Mouse (Mus musculus) left cerebral cortex, adult 11 months (tissue): ENCODE data around the gene Caprin1.

Source experiments
- DNase-seq: peaks from one replicate; pipeline ENCODE4 v3.0.0; 2022; ENCODE audit warnings: low spot score

Gene Caprin1

DNA sequence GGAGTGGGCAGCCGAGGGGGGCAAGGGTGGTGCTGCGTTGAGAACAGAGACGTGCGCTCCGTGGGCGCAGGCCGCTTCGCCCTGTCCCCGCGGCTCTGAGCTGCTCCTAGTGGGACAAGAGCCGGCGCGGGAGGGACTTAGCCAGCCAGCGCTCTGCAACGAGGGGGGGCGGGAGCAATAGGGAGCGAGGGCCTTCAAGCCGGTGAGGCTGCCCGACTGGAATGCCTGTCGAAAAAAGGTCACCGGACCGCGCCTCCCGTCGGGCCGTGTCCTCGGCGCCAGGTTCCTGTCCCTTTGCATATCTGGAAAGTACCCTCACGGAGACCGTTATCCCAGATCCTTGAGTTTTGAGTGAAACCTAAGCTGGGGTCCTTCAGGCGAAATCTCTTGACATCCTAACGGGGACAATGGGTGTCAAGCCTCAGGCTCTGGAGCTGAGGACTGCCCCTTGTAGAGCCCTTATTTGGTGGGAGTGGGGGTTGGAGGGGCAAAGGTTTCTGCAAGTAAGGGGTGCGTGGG is at the start of gene Caprin1:
Gene Caprin1, minus strand, starts transcription at position 159 of the 519 bp plus-strand sequence.
- DNase-seq, result peak; percentile 88

DNA sequence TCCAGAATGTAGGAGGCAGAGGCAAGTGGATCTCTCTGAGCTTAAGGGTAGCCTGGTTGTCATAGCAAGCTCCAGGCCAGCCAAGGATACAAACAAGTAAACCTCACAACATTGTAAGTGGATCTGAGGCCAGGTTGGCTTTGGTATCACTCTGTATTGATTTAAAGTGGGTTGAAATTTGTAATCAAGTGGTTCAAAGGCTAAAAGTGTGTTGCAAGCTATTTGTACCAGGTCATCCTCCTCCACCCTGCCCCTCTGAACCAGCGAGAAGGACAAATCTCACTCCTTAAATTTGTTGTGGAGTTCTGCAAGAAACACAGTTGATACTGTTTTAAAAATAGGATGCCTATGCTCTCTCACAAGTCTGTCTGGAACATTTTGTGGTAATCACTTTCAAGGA is 49.4 kb upstream of the Caprin1 start:
- no peak for DNase-seq

DNA sequence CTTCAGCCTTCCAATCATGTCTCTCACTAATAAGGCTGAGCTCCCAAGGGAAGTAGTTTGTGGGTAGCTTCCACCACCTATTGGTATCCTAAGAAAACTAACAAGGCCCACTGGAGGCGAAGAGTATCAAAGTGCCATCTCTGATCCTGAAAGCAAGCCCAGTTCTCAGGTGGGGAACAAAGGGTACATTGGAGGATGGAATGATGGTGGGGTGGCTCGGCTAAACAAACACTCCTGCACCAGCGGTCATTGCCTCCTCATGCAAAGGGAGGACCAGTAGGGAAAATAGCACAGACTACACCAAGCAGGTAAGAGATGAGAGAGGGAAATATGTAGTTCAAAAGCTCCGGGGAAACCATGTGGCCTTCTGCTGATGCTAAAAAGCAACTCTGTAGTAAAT is 48.8 kb upstream of the Caprin1 start:
- no peak for DNase-seq

DNA sequence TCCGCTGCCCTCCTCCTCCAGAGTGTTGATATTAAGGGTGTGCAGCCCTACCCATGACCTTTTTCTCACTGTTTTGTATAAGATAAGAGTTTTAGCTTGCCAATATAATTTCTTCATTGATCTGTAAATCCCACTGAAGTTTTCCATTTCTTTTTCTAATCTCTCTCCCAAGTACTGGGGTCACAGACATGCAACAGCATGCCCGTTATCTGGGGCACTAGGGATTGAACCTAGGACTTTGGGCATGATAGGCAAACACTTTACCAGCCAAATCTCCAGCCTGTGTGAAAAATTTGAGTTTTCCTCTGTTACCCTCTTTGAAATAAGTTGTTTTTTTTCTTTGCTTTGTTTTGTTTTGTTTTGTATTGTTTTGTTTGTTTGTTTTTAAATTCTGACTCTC is 46.6 kb upstream of the Caprin1 start:
- no peak for DNase-seq

DNA sequence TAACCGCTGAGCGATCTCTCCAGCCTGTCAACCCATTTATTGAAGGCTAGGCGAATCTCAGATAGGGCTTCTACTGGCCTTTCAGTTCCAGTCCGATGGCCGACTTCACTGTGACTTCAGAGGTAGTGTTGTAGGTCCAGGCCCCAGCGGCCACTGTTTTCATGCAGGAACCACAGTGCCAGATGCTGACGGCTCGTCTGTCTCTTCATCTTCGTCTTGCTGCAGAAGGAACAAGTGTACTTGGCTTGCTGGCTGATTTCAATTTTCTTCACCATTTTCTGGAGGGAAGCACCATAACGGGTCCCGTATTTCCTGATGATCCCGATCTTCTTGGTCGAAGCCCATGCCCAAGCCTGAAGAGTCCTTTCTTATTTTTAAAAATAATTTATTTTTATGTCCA is 45.9 kb upstream of the Caprin1 start:
- no peak for DNase-seq

DNA sequence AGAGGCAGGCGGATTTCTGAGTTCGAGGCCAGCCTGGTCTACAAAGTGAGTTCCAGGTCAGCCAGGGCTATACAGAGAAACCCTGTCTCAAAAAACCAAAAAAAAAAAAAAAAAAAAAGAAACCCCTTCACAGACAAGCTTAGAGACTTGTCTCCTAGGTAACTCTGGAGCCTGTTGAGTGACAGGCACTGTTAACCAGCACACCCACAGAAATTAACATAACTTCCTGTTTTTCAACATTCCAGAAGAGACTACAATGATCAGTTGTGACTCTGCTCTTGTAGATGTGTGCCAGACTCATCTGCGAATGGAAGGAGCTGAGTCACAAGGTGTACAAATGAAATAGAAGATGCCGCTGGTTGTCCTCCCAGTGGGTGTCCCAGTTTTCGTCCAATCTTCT is 44.9 kb upstream of the Caprin1 start:
- DNase-seq, result no peak

DNA sequence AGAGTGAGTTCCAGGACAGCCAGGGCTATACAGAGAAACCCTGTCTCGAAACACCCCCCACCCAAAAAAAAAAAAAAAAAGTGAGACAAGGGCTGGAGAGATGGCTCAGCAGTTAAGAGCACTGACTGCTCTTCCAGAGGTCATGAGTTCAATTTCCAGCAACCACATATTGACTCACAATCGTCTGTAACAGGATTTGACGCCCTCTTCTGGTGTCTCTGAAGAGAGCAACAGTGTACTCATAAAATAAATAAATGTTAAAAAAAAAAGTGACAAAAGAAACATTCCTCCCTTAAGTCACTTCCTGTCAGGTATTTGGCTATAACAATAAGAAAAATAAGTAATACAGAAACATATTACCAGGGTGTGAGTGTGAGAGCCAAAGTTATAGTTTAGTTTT is 41.0 kb upstream of the Caprin1 start:
- no peak for DNase-seq

DNA sequence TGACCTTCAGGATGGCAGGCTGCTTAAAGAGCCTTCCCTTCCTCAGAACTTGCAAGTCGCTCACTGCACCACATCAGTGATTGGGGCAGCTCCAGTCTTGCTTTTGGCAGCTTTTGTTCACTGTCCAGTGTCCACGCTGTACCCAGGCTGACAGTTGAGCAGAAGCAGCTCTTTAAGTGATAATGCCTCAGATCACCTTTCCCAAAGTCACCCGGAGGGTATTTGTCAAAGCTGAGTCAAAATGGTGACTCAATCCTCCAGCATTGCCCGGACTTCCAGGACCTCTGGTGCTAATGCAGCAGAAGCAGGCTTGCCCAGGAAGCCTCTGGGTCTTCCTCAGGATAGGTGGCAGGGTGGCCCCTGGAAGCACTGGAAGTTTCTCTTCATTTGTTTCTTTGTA is 39.7 kb upstream of the Caprin1 start:
- no peak for DNase-seq

DNA sequence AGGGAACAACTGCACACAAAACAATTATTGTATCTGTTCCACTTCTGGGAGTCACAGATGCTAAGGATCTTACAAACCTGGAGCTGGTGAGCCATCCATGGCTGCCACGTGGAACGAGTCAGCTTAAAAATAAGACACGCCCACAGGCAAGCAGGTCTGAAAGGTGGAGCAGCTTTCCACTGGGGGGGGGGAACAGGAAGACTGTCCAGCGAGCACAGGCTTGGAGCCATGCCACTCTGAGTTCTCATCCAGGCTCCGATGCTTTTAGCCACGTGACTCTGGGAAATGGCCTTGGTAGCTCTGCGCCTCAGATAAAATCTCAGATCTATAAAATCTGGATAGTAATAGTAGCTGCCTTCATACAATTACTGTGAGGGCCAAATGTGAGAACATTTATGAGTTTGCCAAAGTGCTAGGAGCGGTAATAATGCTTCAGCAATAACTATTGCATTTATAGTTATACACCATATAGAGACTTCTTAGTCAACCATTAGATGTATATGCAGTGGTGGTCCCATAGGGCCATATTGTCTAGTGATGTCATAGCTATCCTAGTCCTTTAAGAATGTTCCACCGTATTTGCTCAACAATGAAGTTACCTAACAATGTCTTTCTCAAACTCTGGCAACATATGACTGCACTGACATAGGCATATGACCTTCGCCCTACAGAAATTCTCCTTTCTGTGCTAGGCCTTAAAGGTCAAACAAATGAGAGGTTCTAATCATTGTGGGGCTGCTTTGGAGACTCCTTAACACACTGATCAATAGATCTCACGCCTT is 38.4 kb upstream of the Caprin1 start:
- DNase-seq, result no peak

DNA sequence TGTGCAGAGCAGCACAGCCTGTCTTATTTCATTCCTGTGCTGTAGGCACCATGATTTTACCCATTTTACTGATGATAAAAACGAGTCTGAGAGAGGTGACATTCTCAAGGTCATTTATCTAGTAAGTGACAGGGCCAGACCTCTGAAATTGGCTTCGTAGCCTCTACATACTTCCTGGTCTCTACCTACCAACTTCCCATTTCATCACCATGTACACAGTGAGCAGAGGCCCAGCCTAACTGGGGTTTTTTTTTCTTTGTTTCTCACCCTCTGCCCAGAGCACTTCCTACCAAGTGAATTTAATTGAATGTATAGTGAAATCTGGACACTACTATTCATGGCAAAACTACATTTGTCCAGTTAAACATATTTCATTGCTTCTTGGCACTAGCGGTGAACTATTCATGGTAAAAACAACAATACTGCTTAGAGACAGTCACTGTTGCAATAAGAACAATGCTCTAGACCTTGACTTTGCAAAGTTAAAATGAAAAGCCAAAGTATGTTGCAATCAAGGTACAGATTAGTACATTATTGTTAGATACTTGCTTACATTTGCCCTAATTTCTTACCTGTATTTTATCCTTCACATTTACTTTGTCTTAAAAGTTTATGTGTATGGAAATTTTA is 36.5 kb upstream of the Caprin1 start:
- DNase-seq, result no peak

DNA sequence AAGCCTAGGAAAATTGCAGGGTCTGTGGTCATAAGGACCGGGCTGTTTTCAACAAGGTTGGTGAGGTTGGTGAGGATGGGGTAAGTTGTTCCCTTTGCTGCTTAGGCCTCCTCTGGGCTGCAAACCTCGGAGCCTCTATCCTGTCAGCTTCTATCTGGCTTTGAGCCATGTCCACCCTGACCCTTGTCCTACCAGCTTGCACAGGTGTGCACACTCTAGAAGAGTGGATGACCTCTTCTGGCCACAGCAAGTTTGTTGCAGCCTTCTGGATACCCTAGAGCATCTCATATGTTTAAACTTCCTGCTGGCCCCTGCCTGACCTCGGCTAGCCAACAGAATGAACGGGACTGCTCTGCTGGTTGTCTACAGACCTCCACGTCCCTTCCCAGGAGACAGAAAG is 35.5 kb upstream of the Caprin1 start:
- no peak for DNase-seq

DNA sequence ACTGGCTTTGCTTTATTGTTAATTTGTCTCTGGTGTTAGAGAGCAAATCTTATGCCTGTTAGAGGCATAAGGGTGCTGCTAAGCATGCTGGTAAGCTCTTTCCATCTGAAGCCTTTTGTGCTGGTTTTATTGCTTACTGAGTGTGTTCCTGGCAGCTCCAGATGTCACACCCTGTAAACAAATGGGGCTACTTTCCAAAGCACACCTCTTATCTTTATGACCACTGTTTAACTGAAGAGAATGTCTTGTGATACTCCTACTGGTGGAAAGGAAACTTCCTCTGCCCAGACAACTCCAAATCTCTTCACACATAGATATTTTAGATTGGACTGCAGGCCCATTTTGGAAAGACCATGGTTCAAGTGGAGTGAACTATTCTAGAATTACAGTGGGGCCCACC is 31.5 kb upstream of the Caprin1 start:
- no peak for DNase-seq

DNA sequence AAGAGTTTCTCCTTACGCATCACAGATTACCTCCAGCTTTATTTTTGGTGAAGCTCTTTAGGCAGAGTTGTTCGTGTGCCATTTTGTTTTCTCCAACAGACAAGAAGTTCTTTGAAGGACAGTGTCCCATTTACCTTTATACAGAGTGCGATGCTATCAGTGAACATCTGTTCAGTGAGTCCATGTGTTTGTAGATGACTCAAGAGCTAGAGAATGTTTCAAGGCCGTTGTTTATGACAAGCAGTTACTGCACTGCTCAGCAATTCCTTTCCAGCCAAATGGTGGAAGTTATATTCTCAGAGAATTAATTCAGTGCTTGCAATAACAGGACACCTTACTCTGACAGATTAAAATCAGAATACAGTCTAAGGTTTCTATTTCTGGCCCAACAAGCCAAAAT is 27.5 kb upstream of the Caprin1 start:
- no peak for DNase-seq

DNA sequence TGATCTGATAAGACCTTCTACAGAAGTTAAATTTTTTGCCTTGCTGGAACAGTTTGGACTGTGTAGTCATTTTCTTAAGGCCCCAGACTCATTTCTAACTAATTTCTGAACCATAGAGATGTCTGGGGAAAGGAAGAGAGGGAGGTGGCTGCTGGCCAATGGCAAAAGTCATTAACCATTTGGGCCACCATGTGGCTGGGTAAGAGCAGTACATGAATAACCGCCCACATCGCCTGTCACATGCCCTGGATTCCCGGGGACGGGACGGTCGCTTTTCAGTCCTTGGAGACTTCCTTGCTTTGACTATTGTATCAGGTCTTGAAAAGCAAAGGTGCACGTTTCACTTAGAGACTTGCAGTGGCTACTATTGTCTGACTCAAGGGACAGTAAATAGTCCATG is 25.1 kb upstream of the Caprin1 start:
- DNase-seq, result no peak

DNA sequence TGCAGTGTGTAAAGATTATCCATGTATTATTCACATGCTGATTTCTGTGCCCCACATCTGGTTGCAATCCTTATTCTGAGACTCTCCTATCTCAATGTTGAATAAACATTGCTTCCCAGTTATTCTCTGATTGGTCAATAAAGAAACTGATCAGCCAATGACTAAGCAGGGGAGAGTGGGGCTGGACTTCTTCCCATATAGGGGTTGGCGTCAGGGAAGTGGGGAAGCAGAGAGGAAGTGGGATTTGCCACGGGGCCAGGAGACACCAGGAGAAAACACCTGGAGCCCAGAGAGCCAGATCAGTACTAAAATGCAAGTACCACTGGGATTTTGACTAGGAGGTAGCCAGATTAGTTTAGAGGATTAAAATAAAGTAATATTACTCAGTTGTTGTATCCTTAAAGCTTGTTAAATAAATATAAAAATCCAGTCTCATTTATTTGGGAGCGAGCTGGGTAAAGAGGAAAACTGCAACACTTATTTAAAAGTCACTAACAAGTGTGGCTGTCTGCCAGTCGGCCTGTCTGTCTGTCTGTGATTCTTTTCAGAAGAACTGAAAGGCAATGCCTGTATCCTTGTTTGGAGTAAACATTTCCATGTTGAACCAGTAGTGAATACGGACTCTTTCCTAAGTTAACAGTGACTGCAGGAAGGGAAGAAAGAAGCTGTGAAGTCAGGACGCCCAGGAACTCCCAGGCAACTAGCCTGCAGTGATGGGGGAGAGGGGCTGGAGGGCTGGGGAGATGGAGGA is 19.9 kb upstream of the Caprin1 start:
- DNase-seq, result no peak

DNA sequence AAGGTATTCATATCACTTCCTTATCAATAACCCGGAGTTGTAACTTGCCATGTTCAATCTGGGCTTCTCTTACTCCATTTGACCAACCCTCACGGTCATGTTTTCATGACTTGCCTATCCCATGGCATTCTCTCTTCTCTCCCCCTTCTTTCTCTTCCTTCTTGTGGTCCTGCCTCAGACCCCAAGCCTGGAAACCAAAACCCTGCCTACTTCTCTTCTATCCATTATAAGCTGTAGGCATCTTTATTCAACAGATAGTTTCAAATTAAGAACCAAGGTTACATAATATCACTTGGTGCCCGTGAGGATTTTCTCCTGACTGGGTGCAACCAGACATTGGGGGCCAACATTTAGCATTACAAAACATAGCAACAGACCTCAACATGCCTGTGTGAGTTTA is 18.5 kb upstream of the Caprin1 start:
- no peak for DNase-seq

DNA sequence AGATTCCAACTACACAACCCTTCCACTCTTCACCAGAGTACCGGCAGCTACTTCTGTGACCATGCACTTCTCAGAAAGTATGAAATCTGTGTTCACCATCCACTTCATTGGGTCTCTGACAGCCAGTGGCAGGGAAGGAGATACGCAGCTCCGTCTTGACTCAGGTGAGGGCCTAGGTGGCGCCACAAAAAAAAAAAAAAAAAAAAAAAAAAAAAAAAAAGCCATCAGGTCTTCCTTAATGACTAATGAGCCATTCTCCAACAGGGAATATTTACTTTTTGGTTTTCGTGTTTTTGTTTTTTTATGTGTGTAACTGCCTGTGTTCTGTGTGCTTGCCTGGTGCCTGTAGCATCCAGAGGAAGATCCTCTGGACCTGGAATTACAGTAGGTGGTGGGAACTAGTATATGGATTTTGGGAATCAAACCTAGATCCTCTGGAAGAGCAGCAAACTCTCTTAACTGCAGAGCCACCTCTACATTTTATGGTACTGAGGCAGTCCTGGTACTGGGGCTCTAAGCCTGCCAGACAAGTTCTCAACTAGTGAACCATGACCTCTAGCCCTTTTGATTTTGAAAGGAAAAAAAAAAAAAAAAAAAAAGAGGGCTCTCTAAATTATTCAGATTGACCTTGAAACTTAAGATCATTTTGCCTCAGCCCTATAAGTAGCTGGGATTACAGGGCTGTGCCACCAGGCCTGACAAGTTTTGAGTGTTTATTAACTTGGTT is 14.2 kb upstream of the Caprin1 start:
- no peak for DNase-seq

DNA sequence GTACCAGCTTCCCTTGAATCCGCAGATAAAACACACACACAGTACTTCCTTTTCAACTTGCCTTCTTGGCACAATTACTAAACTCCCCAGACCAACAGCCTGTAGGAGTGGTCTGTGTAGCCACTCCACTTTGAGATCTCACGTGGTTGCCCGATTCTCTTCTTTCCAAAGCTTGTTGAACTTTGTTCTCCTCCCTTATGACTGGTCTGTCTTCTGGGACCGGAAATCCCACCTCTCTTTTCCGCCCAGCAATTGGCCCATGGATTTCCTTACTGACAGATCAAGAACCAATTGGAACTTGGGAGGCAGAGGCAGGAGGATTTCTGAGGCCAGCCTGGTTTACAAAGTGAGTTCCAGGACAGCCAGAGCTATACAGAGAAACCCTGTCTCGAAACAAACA is 13.0 kb upstream of the Caprin1 start:
- no peak for DNase-seq

DNA sequence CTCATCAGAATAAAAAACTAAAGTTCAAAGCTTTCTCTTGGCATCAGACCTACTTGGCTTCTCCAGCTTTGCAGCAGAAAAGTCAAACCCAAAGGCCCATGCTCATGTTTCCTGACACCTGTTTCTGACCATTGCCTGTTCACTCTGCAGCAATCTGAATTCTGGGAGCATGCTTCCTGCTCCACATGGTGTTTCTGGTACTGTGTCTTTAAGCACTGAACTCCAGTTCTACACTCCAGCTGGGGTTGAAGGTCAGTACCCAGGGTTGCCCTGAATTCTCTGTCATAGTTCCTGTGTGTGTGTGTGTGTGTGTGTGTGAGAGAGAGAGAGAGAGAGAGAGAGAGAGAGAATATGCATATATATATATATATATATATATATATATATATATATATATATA is 11.0 kb upstream of the Caprin1 start:
- DNase-seq, result no peak

DNA sequence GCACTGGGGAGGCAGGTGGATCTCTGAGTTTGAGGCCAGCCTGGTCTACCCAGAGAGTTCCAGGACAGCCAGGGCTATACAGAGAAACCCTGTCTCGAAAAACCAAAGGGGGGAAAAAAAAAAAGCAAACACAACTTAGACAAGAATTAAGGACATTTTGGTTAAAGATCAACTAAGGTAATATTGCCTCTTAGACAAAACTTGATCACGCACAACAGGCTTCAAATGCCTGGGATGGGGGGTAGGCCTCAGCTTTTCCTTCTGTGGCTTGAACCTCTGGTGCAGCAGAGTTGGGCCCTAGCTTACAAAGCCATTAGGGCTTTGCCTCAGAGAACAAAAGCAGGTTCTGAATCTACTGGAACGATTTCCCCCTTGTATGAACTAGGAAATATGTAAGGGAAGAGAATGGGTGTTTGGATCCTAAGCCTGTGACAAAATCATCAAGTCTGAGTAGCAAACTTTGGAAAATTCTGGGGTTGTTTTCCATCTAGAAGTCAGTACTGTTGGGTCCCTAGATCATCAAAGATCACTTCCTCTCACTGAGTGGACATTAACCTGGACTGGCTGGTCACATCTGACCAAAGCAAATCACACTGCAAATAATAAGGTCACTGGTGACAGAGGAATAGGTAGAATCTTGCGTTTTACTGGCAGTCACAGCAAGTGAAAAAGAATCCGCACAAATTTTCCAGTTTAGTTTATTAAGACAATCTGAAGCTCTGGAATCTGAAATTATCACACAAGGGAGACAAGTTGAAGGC is 6.5 kb upstream of the Caprin1 start:
- DNase-seq, result no peak

DNA sequence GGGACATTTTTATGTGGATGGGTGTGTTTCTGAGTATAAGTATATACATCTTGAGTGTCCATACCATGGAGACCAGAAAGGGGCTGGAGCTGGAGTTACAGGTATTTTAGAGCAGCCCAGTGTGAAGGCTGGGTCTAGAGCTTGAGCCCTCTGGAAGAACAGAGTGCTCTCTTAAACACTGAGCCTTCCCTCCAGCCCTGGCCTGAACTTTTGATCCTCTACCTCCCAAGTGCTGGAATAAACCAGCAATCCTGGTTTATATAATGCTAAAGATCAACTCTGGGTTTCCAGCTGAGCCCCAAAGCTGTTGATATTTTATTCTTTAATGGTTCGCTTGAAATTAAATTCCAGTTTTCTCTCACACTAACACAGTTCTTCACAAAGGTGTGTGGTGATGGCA is 5.0 kb upstream of the Caprin1 start:
- no peak for DNase-seq
